ENCODE assay signal across 9 mouse cellular contexts in the genomic region with DNA sequence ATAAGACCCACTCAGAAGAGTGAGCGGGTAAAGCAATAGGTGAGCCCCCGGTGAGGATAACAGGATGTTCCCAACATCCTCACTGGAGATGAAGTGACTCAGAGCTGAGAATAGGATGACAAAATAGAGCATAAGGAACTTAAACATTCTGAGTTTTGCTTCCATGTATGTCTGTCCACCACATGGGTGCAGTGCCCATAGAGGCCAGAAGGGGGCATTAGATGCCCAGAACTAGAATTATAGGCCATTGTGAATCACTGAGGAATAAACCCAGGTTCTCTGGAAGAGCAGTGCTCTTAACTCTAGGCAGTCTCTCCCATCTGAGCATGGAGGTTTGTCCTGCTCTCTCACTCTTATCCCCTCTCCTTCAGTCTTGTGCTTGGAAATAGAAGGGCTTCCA. TPM values are rescaled to one million over a fixed set of nuclear protein-coding genes. Genes with fewer than 3 reads are reported as not detected.
DNase-seq lines count a peak whose midpoint lies in the region; ATAC-seq and TF ChIP-seq lines count a peak whose summit lies in the region.
"Had no signal": no experiment of that assay in that cellular context is flagged by ENCODE, and none has a peak within 500 bp of the region (broad histone marks: within the 10 kb centered on the region; RNA-seq: fewer than 3 reads in every experiment).

No protein-coding gene starts in this region.

- TF ChIP-seq EP300 in heart, adult 2 months (IDR thresholded peaks at IDR 0.05; ENCODE audit: insufficient read depth, low read depth, low read length), result no peak

- WGBS in heart, adult 2 months, result 81% methylated on average over 2 of the region's 2 CpGs

- TF ChIP-seq POLR2A in heart, adult 2 months (IDR thresholded peaks at IDR 0.05; ENCODE audit: insufficient read depth, low read depth, low read length), result no peak

- no peak overlapping the region for H3K4me3 ChIP-seq in heart, adult 2 months

- no peak overlapping the region for H3K9ac ChIP-seq in heart, adult 2 months (ENCODE audit: low read depth, low read length)

- H3K36me3 ChIP-seq in heart, adult 2 months (ENCODE audit: control insufficient read depth, insufficient read depth, low read length), result peaks cover 4% of the 10 kb centered on the region; the same call in 1 of the 2 replicates

- intact Hi-C loops in heart, adult 2 months (cut with DNase I), result loop anchor here (5.0 kb wide), 1 partner anchor 188 kb away; no protein-coding TSS in a partner anchor

- no peaks in the 10 kb centered on the region for H3K4me1 ChIP-seq in heart, adult 2 months (ENCODE audit: control insufficient read depth, insufficient read depth, low read length)

- no peak overlapping the region for H3K27ac ChIP-seq in heart, adult 2 months

- no peak for DNase-seq in heart, adult 2 months
- DNase-seq in heart, adult 11 months, result no peak
- DNase-seq in spleen, adult 12 weeks (ENCODE audit: low spot score), result peak; percentile 49
- no peak for DNase-seq in spleen, adult 18-20 months
- peak; percentile 27 for DNase-seq in skeletal muscle tissue, adult 2 months (ENCODE audit: low read depth, low spot score)
- no peak for DNase-seq in ovary, adult 18-20 months (ENCODE audit: low spot score)
- no peak for DNase-seq in ovary, postnatal 10 days (ENCODE audit: low spot score)

- no peaks in the 10 kb centered on the region for H3K79me2 ChIP-seq in heart, adult 2 months (replicated peaks; ENCODE audit: control insufficient read depth, insufficient read depth, low read length)

- peak; percentile 71; the same call in 1 of the 2 replicates for ATAC-seq in erythroid progenitor cell, adult 5-6 weeks (replicated peaks; ENCODE audit: low FRiP score, poor library complexity, severe bottlenecking)

- peak; percentile 70 for TF ChIP-seq CTCF in heart, adult 2 months (IDR thresholded peaks at IDR 0.05)

- H3K27me3 ChIP-seq in heart, adult 2 months (ENCODE audit: control insufficient read depth, insufficient read depth, low read length), result no peaks in the 10 kb centered on the region

RNA-seq across cellular contexts. Expression of a gene that starts 12.4 kb away (rescaled TPM):
- total RNA-seq in heart, adult 2 months (2021), result 100 to 1,000 TPM; 304 to 322 TPM
- 85.7 and 184 TPM in 2 replicates for polyA plus RNA-seq in heart, adult 2 months (2012; rRNA removed)
- total RNA-seq in erythroid progenitor cell, adult 5-6 weeks (2015; ENCODE audit: low replicate concordance), result 0.84 and 1.1 TPM in 2 replicates
- total RNA-seq in erythroid progenitor cell, adult 5-6 weeks (2017; ENCODE audit: low replicate concordance), result 0.51 TPM in 1 of 2 replicates, not detected in the other

RNA-seq across cellular contexts. Expression of a gene that starts 16.7 kb away (rescaled TPM):
- total RNA-seq in heart, adult 2 months (2021), result 1 to 10 TPM; 7.2 to 7.8 TPM
- polyA plus RNA-seq in heart, adult 2 months (2012; rRNA removed), result 7.7 and 9.2 TPM in 2 replicates
- total RNA-seq in erythroid progenitor cell, adult 5-6 weeks (2015; ENCODE audit: low replicate concordance), result 9.7 and 12.2 TPM in 2 replicates
- 13.3 and 16.6 TPM in 2 replicates for total RNA-seq in erythroid progenitor cell, adult 5-6 weeks (2017; ENCODE audit: low replicate concordance)

RNA-seq across cellular contexts. Expression of a gene that starts 56.3 kb away (rescaled TPM):
- total RNA-seq in heart, adult 2 months (2021), result not detected
- not detected in 2 replicates for polyA plus RNA-seq in heart, adult 2 months (2012; rRNA removed)
- total RNA-seq in erythroid progenitor cell, adult 5-6 weeks (2015; ENCODE audit: low replicate concordance), result not detected in 2 replicates
- not detected in 2 replicates for total RNA-seq in erythroid progenitor cell, adult 5-6 weeks (2017; ENCODE audit: low replicate concordance)
- total RNA-seq: left cerebral cortex, postnatal 14 days had no signal

Comparison
In these comparisons a context has a peak if more than half of its experiments do, and no peak if none do; other contexts are left out.
1. DNase-seq: peak in spleen, adult 12 weeks (single experiment) and skeletal muscle tissue, adult 2 months (single experiment); none in heart, adult 2 months (0 of 2), heart, adult 11 months (single experiment), spleen, adult 18-20 months (0 of 2), ovary, adult 18-20 months (single experiment) and ovary, postnatal 10 days (single experiment).
2. RNA of a gene that starts 12.4 kb away (total RNA-seq): 304 to 322 TPM in heart, adult 2 months; 0.51 to 1.1 TPM in erythroid progenitor cell, adult 5-6 weeks; every median in the first group is over 100 times any median in the second.